Mouse (Mus musculus) kidney, adult 2 months (tissue): ENCODE measurements around the gene Traf3ip3.

Source experiments
- CTCF ChIP-seq: fragments of 200-500 bp; conservative IDR thresholded peaks from 2 replicates; pipeline ENCODE4 v1.5.1; 2011; ENCODE audit warnings: low read depth, mild to moderate bottlenecking, control low read depth, low read length, moderate library complexity, mixed read lengths; ENCODE audit not compliant: insufficient read depth, insufficient read length
- POLR2A ChIP-seq: fragments of 200-500 bp; IDR thresholded peaks from one replicate; pipeline ENCODE4 v1.6.1; 2011; ENCODE audit warnings: low read depth, low read length, control low read depth

GRCm38 (mm10) chr1:193141118-193141517, 60.4 kb downstream of the Traf3ip3 start:
- TF ChIP-seq POLR2A (no peak), CTCF (no peak)
